Mouse (Mus musculus): ENCODE measurements around the gene Chek2. TPM values are rescaled to one million over a fixed set of nuclear protein-coding genes. Genes with fewer than 3 reads are reported as not detected.

Gene Chek2
- polyA plus RNA-seq, 2 experiments, result 16.2 to 18.1 TPM

- TF ChIP-seq POLR2A (IDR thresholded peaks at IDR 0.05; ENCODE audit: borderline replicate concordance, extremely low read depth, insufficient read depth, insufficient read length), result no peak
- H3K9ac ChIP-seq (ENCODE audit: low read depth, low read length, severe bottlenecking), result no peak overlapping the region
- H3K36me3 ChIP-seq (ENCODE audit: control insufficient read depth, insufficient read depth, low read length), result peaks cover 70% of the 10 kb centered on the region
- H3K4me3 ChIP-seq (replicated peaks; ENCODE audit: low read length), result no peak overlapping the region
- DNase-seq (ENCODE audit: low spot score), result no peak
- no peak for ATAC-seq (ENCODE audit: low FRiP score, low read depth)
- H3K9me3 ChIP-seq (ENCODE audit: control insufficient read depth, low read length), result no peaks in the 10 kb centered on the region
- peaks cover 14% of the 10 kb centered on the region for H3K4me1 ChIP-seq (ENCODE audit: control insufficient read depth, insufficient read depth, low read length)
- H3K27me3 ChIP-seq (ENCODE audit: control insufficient read depth, insufficient read depth, low read length), result no peaks in the 10 kb centered on the region
- H3K4me2 ChIP-seq (replicated peaks; ENCODE audit: low read depth, low read length, severe bottlenecking), result no peak overlapping the region
- no peak overlapping the region for H3K27ac ChIP-seq (replicated peaks; ENCODE audit: low read depth, low read length)
Measured at GRCm38 (mm10) chr5:110802809-110803208, 37.0 kb upstream of the Chek2 start.

- Histone ChIP-seq H3K4me2 (replicated peaks; ENCODE audit: low read depth, low read length, severe bottlenecking) (no peak overlapping the region), H3K36me3 (ENCODE audit: control insufficient read depth, insufficient read depth, low read length) (peaks cover 57% of the 10 kb centered on the region), H3K27me3 (ENCODE audit: control insufficient read depth, insufficient read depth, low read length) (no peaks in the 10 kb centered on the region), H3K9ac (ENCODE audit: low read depth, low read length, severe bottlenecking) (no peak overlapping the region), H3K27ac (replicated peaks; ENCODE audit: low read depth, low read length) (no peak overlapping the region), H3K9me3 (ENCODE audit: control insufficient read depth, low read length) (no peaks in the 10 kb centered on the region), H3K4me1 (ENCODE audit: control insufficient read depth, insufficient read depth, low read length) (peaks cover 25% of the 10 kb centered on the region), H3K4me3 (replicated peaks; ENCODE audit: low read length) (no peak overlapping the region)
- ATAC-seq (ENCODE audit: low FRiP score, low read depth) (no peak), DNase-seq (ENCODE audit: low spot score) (no peak)
- no peak for TF ChIP-seq POLR2A (IDR thresholded peaks at IDR 0.05; ENCODE audit: borderline replicate concordance, extremely low read depth, insufficient read depth, insufficient read length)
- WGBS, result 73% methylated on average over 7 of the region's 7 CpGs
Measured at GRCm38 (mm10) chr5:110804012-110804743, 35.6 kb upstream of the Chek2 start.

- no peak for DNase-seq (ENCODE audit: low spot score)
- Histone ChIP-seq H3K27ac (replicated peaks; ENCODE audit: low read depth, low read length) (no peak overlapping the region), H3K9ac (ENCODE audit: low read depth, low read length, severe bottlenecking) (peak overlapping the region; percentile 12; the same call in 1 of the 2 replicates), H3K4me3 (replicated peaks; ENCODE audit: low read length) (no peak overlapping the region), H3K9me3 (ENCODE audit: control insufficient read depth, low read length) (no peaks in the 10 kb centered on the region), H3K4me2 (replicated peaks; ENCODE audit: low read depth, low read length, severe bottlenecking) (no peak overlapping the region), H3K4me1 (ENCODE audit: control insufficient read depth, insufficient read depth, low read length) (peaks cover 25% of the 10 kb centered on the region), H3K36me3 (ENCODE audit: control insufficient read depth, insufficient read depth, low read length) (peaks cover 39% of the 10 kb centered on the region), H3K27me3 (ENCODE audit: control insufficient read depth, insufficient read depth, low read length) (no peaks in the 10 kb centered on the region)
- 79% methylated on average over 4 of the region's 4 CpGs for WGBS
- ATAC-seq (ENCODE audit: low FRiP score, low read depth), result no peak
- TF ChIP-seq POLR2A (IDR thresholded peaks at IDR 0.05; ENCODE audit: borderline replicate concordance, extremely low read depth, insufficient read depth, insufficient read length), result no peak
Measured at GRCm38 (mm10) chr5:110806154-110806553, 33.6 kb upstream of the Chek2 start.

- Histone ChIP-seq H3K4me1 (ENCODE audit: control insufficient read depth, insufficient read depth, low read length) (peaks cover 25% of the 10 kb centered on the region), H3K4me3 (replicated peaks; ENCODE audit: low read length) (no peak overlapping the region), H3K36me3 (ENCODE audit: control insufficient read depth, insufficient read depth, low read length) (peaks cover 34% of the 10 kb centered on the region), H3K27me3 (ENCODE audit: control insufficient read depth, insufficient read depth, low read length) (no peaks in the 10 kb centered on the region), H3K4me2 (replicated peaks; ENCODE audit: low read depth, low read length, severe bottlenecking) (no peak overlapping the region), H3K9ac (ENCODE audit: low read depth, low read length, severe bottlenecking) (no peak overlapping the region), H3K9me3 (ENCODE audit: control insufficient read depth, low read length) (no peaks in the 10 kb centered on the region), H3K27ac (replicated peaks; ENCODE audit: low read depth, low read length) (no peak overlapping the region)
- ATAC-seq (ENCODE audit: low FRiP score, low read depth), result no peak
- 83% methylated on average over 1 of the region's 1 CpGs for WGBS
- no peak for TF ChIP-seq POLR2A (IDR thresholded peaks at IDR 0.05; ENCODE audit: borderline replicate concordance, extremely low read depth, insufficient read depth, insufficient read length)
- no peak for DNase-seq (ENCODE audit: low spot score)
Measured at GRCm38 (mm10) chr5:110806676-110807075, 33.1 kb upstream of the Chek2 start.

- DNase-seq (ENCODE audit: low spot score) (no peak), ATAC-seq (ENCODE audit: low FRiP score, low read depth) (no peak)
- H3K9ac ChIP-seq (ENCODE audit: low read depth, low read length, severe bottlenecking), result peak overlapping the region; percentile 94
- H3K36me3 ChIP-seq (ENCODE audit: control insufficient read depth, insufficient read depth, low read length), result peaks cover 34% of the 10 kb centered on the region
- TF ChIP-seq POLR2A (IDR thresholded peaks at IDR 0.05; ENCODE audit: borderline replicate concordance, extremely low read depth, insufficient read depth, insufficient read length), result no peak
- H3K4me3 ChIP-seq (replicated peaks; ENCODE audit: low read length), result peak overlapping the region; percentile 90
- H3K4me1 ChIP-seq (ENCODE audit: control insufficient read depth, insufficient read depth, low read length), result peaks cover 25% of the 10 kb centered on the region
- no peaks in the 10 kb centered on the region for H3K9me3 ChIP-seq (ENCODE audit: control insufficient read depth, low read length)
- H3K4me2 ChIP-seq (replicated peaks; ENCODE audit: low read depth, low read length, severe bottlenecking), result peak overlapping the region; percentile 97
- no peaks in the 10 kb centered on the region for H3K27me3 ChIP-seq (ENCODE audit: control insufficient read depth, insufficient read depth, low read length)
- H3K27ac ChIP-seq (replicated peaks; ENCODE audit: low read depth, low read length), result no peak overlapping the region
- WGBS, result 76% methylated on average over 4 of the region's 4 CpGs
Measured at GRCm38 (mm10) chr5:110807453-110807852, 32.3 kb upstream of the Chek2 start.

Data from limb, embryonic 14.5 days (tissue).